Mouse (Mus musculus): ENCODE results near the gene Flot2. TPM values are rescaled to one million over a fixed set of nuclear protein-coding genes. Genes with fewer than 3 reads are reported as not detected.

Flot2 gene
- polyA plus RNA-seq, 2 experiments = 49.1 to 68.5 TPM

DNA sequence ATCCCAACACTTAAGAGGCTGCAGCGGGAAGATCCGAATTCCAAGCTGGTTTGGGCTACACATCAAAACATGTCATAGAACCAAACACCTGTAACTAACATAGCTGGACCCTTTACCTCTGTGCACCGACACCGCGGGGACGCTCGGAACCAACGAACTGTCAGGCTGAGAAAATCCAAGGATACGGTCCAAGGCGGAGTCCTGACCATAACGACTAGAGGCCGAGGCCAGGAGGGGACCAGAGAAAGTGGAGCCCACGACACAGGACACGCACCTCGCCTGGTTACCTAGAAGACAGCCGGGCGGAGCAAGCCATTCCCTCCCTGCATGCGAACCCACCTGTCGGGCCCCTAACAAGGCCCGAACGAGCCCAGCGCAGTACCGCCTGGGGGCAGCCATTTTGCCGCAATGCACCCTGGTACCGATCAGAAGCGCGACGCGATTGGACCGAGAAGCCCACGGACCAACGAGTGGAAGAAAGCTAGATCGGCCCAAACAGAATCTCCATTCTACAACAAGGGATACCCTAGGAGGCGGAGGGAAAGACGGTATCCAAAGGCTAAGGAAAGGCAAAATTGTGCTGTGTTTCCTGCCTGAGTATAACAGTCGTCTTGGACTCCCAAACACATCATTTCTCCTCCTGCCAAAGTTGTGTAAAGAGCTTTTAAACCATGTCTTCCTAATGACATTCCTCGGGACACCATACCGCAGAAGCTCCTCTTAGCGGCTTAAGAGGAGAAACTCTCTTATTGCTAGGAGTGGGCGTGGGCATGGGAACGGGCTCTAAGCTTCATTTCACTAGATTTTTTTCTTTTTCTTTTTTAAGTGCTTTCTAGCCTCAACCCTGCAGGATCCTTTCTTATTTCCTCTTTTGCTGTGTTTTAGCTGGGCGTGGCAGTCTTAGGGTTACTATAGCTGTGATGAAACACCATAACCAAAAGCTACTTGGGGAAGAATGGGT, 42.5 kb downstream of the Flot2 start, which contains the start of gene Eral1:
TSS of gene Eral1 (minus strand) at position 423 of the 961 bp plus-strand sequence.
- peak; percentile 94; the same call in 1 of the 2 replicates for TF ChIP-seq POLR2A (IDR thresholded peaks at IDR 0.05; ENCODE audit: borderline replicate concordance, extremely low read depth, insufficient read depth, insufficient read length)
- Histone ChIP-seq H3K36me3 (ENCODE audit: control insufficient read depth, insufficient read depth, low read length) (peaks cover 24% of the 10 kb centered on the region), H3K4me3 (replicated peaks; ENCODE audit: low read length) (peak within 1 kb of the TSS; percentile 88), H3K27me3 (ENCODE audit: control insufficient read depth, insufficient read depth, low read length) (no peaks in the 10 kb centered on the region), H3K9me3 (ENCODE audit: control insufficient read depth, low read length) (no peaks in the 10 kb centered on the region), H3K4me2 (replicated peaks; ENCODE audit: low read depth, low read length, severe bottlenecking) (peak within 1 kb of the TSS; percentile 81), H3K9ac (ENCODE audit: low read depth, low read length, severe bottlenecking) (peak within 1 kb of the TSS; percentile 80), H3K4me1 (ENCODE audit: control insufficient read depth, insufficient read depth, low read length) (peaks cover 11% of the 10 kb centered on the region; the same call in 1 of the 2 replicates), H3K27ac (replicated peaks; ENCODE audit: low read depth, low read length) (peak within 1 kb of the TSS; percentile 61; the same call in 1 of the 2 replicates)
- WGBS = under 1% methylated on average over 42 of the region's 42 CpGs
- ATAC-seq (ENCODE audit: low FRiP score, low read depth) = peak; percentile 96
- peak; percentile 91 for DNase-seq (ENCODE audit: low spot score)

DNA sequence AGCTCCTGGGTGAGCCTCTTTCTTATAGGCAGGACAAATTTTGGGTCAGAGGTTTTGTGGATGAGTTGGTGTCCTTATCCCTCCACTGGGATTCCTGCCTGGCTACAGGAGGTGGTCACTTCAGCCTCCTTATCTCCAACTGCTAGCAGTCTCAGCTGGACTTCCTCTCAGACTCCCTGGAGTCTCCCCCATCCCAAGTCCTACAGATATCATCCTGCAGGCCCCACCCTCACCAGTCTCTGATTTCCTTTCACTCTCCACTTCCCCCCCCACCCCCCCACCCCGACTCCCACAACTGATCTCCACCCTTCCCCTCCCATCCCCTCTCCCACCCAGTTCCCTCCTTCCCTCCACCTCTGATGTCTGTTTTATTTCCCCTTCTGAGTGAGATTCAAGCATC, 45.9 kb downstream of the Flot2 start:
- H3K4me2 ChIP-seq (replicated peaks; ENCODE audit: low read depth, low read length, severe bottlenecking) = no peak overlapping the region
- no peak overlapping the region for H3K9ac ChIP-seq (ENCODE audit: low read depth, low read length, severe bottlenecking)
- ATAC-seq (ENCODE audit: low FRiP score, low read depth) = no peak
- DNase-seq (ENCODE audit: low spot score) = no peak
- H3K4me1 ChIP-seq (ENCODE audit: control insufficient read depth, insufficient read depth, low read length) = peaks cover 11% of the 10 kb centered on the region; the same call in 1 of the 2 replicates
- H3K36me3 ChIP-seq (ENCODE audit: control insufficient read depth, insufficient read depth, low read length) = no peaks in the 10 kb centered on the region
- H3K9me3 ChIP-seq (ENCODE audit: control insufficient read depth, low read length) = no peaks in the 10 kb centered on the region
- no peak overlapping the region for H3K4me3 ChIP-seq (replicated peaks; ENCODE audit: low read length)
- no peaks in the 10 kb centered on the region for H3K27me3 ChIP-seq (ENCODE audit: control insufficient read depth, insufficient read depth, low read length)
- no CpG with 5 or more reads among the region's 1 CpGs for WGBS
- TF ChIP-seq POLR2A (IDR thresholded peaks at IDR 0.05; ENCODE audit: borderline replicate concordance, extremely low read depth, insufficient read depth, insufficient read length) = no peak
- no peak overlapping the region for H3K27ac ChIP-seq (replicated peaks; ENCODE audit: low read depth, low read length)

DNA sequence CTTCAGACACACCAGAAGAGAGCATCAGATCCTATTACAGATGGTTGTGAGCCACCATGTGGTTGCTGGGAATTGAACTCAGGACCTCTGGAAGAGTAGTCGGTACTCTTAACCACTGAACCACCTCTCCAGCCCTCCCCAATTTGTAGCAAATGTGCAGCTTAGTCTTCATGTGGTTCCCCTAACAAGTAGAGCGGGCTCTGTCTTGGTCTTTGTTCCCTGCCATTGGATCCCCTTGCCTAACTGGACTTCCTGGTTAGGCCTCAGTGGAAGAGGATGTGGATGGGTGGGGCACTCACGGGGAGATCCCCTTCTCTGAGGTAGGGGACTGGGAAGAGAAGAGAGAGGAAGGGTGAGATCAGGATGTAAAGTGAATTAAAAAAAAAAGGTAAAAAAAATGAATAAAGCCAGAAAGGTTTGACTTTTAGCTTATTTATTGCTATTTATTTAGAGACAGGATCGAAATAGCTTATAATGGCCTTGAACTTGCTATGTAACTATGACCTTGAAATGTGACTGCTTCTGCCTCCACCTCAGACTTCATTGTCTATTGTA, 49.3 kb downstream of the Flot2 start:
- 70% methylated on average over 4 of the region's 4 CpGs for WGBS
- ATAC-seq (ENCODE audit: low FRiP score, low read depth) = no peak

GRCm38 (mm10) chr11:78087756-78088281, 50.1 kb downstream of the Flot2 start:
- no peaks in the 10 kb centered on the region for H3K27me3 ChIP-seq (ENCODE audit: control insufficient read depth, insufficient read depth, low read length)
- no peak overlapping the region for H3K4me3 ChIP-seq (replicated peaks; ENCODE audit: low read length)
- no peaks in the 10 kb centered on the region for H3K36me3 ChIP-seq (ENCODE audit: control insufficient read depth, insufficient read depth, low read length)
- H3K4me2 ChIP-seq (replicated peaks; ENCODE audit: low read depth, low read length, severe bottlenecking) = no peak overlapping the region
- H3K4me1 ChIP-seq (ENCODE audit: control insufficient read depth, insufficient read depth, low read length) = no peaks in the 10 kb centered on the region
- no peak for ATAC-seq (ENCODE audit: low FRiP score, low read depth)
- no peak overlapping the region for H3K27ac ChIP-seq (replicated peaks; ENCODE audit: low read depth, low read length)
- no peak for DNase-seq (ENCODE audit: low spot score)
- no peak for TF ChIP-seq POLR2A (IDR thresholded peaks at IDR 0.05; ENCODE audit: borderline replicate concordance, extremely low read depth, insufficient read depth, insufficient read length)
- no peak overlapping the region for H3K9ac ChIP-seq (ENCODE audit: low read depth, low read length, severe bottlenecking)
- H3K9me3 ChIP-seq (ENCODE audit: control insufficient read depth, low read length) = no peaks in the 10 kb centered on the region
- WGBS = 82% methylated on average over 5 of the region's 5 CpGs

More for the DNA sequence above, 49.3 kb downstream of the Flot2 start:
- Histone ChIP-seq H3K9me3 (ENCODE audit: control insufficient read depth, low read length) (no peaks in the 10 kb centered on the region), H3K9ac (ENCODE audit: low read depth, low read length, severe bottlenecking) (no peak overlapping the region), H3K4me2 (replicated peaks; ENCODE audit: low read depth, low read length, severe bottlenecking) (no peak overlapping the region), H3K27me3 (ENCODE audit: control insufficient read depth, insufficient read depth, low read length) (no peaks in the 10 kb centered on the region), H3K27ac (replicated peaks; ENCODE audit: low read depth, low read length) (no peak overlapping the region), H3K4me3 (replicated peaks; ENCODE audit: low read length) (no peak overlapping the region), H3K36me3 (ENCODE audit: control insufficient read depth, insufficient read depth, low read length) (no peaks in the 10 kb centered on the region), H3K4me1 (ENCODE audit: control insufficient read depth, insufficient read depth, low read length) (no peaks in the 10 kb centered on the region)
- TF ChIP-seq POLR2A (IDR thresholded peaks at IDR 0.05; ENCODE audit: borderline replicate concordance, extremely low read depth, insufficient read depth, insufficient read length) = no peak
- no peak for DNase-seq (ENCODE audit: low spot score)

- H3K36me3 ChIP-seq (ENCODE audit: control insufficient read depth, insufficient read depth, low read length) = no peaks in the 10 kb centered on the region
- no peak for DNase-seq (ENCODE audit: low spot score)
- H3K27me3 ChIP-seq (ENCODE audit: control insufficient read depth, insufficient read depth, low read length) = no peaks in the 10 kb centered on the region
- TF ChIP-seq POLR2A (IDR thresholded peaks at IDR 0.05; ENCODE audit: borderline replicate concordance, extremely low read depth, insufficient read depth, insufficient read length) = no peak
- peak overlapping the region; percentile 70 for H3K4me3 ChIP-seq (replicated peaks; ENCODE audit: low read length)
- H3K9ac ChIP-seq (ENCODE audit: low read depth, low read length, severe bottlenecking) = peak overlapping the region; percentile 76
- 56% methylated on average over 11 of the region's 11 CpGs for WGBS
- no peaks in the 10 kb centered on the region for H3K9me3 ChIP-seq (ENCODE audit: control insufficient read depth, low read length)
- H3K4me2 ChIP-seq (replicated peaks; ENCODE audit: low read depth, low read length, severe bottlenecking) = peak overlapping the region; percentile 77
- H3K4me1 ChIP-seq (ENCODE audit: control insufficient read depth, insufficient read depth, low read length) = peaks cover 13% of the 10 kb centered on the region
- ATAC-seq (ENCODE audit: low FRiP score, low read depth) = peak; percentile 10; the same call in 1 of the 2 replicates
- peak overlapping the region; percentile 61; the same call in 1 of the 2 replicates for H3K27ac ChIP-seq (replicated peaks; ENCODE audit: low read depth, low read length)
Observed at GRCm38 (mm10) chr11:78094137-78094503, 56.4 kb downstream of the Flot2 start.

Data from limb, embryonic 14.5 days (tissue).